Mouse (Mus musculus) lung, postnatal 10 days (tissue): ENCODE data around the gene Lat2.

Source experiments
- DNase-seq: peaks from one replicate; pipeline ENCODE4 v3.0.0; 2021

The Lat2 gene

DNA sequence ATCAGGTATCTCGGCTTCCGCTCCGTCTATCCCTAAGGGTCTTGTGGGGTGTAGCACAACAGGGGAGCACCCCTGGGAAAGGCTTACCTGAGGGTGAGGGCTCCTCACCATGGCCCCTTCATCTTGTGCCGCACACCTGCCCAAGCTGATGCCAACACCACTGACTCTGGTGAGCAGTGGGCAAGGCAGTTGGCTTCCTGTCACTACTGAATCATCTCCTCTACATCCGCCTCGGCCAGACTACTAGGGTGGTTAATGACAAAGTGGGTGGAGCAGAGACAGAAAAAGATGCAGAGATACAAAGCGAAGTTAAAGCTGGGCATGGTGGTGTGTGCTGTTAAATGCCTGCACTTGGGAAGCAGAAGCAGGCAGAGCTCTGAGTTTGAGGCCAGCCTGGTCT, at the start of gene Lat2:
Lat2 (minus strand) TSS at position 224 of the 400 bp plus-strand sequence.
- DNase-seq, result no peak

DNA sequence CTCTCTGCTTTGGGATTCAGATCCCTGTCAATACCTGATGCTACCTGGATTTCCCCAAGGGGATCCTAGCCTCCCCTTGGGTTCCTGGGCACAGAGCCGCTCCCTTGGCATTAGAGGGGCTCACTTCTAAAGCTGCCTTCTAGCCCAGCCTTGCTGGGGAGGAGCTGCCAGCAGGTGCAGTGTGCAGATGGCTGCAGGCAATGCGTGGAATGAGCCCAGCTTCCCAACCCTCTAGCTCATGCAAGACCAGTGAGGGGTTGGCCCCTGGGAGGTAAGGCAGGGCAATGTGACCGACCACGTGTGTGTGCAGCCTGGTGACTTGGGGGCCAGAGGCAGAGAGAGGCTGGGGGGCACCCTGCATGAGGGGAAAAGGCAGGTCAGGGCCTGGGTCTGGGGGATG, 41.9 kb upstream of the Lat2 start:
- DNase-seq, result no peak

DNA sequence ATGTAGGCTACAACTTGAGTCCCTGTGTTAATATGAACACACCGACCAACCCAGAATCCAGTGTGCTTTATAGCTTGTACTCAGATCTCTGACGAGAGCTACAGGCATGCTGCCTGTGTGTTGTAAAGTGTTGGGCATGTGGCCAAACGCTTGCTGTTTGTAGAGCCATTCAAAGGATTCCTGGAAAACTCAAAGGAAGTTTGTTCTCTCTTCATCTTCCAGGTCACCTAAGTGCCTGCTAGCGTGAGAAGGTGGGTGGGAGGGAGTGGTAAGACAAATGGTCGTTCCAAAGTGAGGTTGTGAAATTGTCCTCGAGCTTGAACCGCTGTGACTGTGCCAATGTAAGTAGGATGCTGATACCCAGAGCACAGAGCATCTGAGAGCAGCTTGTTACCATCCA, 37.2 kb upstream of the Lat2 start:
- peak; percentile 83 for DNase-seq

DNA sequence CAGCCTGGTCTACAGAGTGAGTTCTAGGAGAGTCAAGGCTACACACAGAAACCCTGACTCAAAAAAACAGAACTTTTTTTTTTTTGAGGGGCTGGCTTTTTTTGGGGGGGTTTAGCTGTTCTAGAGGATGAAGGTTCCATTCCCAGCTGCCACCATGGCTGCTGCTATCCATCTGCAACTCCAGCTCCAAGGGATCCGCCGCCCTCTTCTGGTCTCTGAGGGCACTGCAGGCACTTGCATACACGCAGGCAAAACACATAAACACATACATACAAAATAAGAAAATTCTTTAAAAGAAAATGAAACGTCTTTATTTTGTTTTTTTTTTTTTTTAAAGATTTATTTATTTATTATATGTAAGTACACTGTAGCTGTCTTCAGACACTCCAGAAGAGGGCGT, 36.1 kb upstream of the Lat2 start:
- DNase-seq, result peak; percentile 77

DNA sequence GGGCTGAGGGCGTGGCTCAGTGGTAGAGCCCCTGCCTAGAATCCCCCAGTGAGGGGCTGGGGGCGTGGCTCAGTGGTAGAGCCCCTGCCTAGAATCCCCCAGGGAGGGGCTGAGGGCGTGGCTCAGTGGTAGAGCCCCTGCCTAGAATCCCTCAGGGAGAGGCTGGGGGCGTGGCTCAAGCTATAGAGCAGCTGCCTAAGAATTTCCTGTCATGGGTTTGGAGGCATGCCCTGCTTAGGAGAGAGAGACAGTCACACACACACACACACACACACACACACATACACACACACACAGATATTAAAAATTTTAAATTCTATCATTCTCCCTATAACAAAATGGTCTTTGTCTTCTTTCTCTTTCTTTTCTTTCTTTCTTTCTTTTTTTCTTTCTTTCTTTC, 34.2 kb upstream of the Lat2 start:
- peak; percentile 54 for DNase-seq

DNA sequence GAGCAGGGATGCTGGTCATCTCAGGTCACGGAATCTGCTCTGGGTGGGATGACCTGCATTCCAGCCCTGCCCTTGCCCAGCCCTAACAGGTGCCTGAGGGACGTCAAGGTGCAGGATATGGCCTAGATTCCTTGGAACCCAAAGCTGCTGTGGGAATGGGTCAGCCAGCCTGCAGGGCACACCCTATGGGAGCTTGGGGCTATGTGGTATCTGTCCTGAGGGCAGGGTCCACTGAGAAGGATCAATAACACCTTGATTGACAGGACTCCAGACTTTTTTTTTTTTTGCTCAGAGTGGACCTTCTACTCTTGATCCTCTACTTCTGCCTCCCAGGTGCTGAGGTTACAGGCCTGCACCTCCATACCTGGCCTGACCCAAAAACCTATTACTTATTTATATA, 32.6 kb upstream of the Lat2 start:
- DNase-seq, result no peak

DNA sequence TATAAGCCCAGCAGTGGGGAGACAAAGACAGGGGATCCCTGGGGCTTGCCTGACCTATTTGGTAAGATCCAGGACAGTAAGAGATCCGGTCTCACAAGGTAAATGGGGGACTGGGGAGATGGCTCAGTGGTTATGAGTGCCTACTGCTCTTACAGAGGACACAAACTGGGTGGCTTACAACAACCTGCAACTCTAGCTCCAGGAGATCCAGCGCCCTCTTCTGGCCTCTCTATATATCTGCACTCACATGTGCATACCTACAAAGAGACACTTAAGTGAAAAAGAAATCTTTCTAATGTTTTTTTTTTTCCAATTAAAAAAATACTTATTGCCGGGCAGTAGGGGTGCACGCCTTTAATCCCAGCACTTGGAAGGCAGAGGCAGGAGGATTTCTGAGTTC, 31.6 kb upstream of the Lat2 start:
- DNase-seq, result no peak

DNA sequence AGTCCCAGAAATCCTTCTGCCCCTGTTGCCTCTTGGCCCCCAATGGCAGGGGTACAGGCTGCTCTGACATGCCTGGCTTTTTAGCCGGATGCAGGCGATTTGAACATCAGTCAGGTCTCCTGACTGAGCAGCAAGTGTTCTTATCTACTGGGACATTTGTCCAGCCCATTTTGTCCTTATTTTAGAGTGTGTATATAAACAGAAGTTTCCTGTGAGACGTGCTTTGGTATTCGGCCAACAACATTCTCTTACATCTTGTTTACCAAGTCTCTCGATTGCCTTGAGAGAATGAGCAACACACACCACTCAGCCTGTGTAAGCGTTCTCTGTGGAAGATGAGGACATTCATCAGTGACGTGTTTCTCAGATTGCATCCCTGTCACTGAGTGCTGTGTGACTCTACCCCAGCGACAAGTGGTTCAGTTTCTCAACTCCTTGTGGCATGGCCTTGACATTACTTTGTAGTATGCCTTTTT, 29.9 kb upstream of the Lat2 start:
- DNase-seq, result peak; percentile 93

DNA sequence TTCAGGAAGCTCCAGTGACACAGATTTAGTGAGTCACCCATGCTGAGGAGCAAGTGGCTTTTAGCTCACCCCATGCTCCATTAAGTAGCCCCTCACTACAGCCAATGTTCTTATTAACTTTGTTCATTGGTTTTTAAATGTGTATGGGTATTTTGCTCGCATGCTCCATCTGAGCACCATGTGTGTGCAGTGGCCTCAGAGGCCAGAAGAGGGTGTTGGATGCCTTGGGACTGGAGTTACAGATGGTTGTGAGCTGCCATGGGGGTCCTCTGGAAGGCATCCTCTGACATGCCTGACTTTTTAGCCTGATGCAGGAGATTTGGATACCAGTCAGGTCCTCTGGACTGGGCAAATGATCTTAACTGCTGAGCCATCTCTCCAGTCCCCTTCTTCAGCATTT, 29.3 kb upstream of the Lat2 start:
- peak; percentile 48 for DNase-seq

DNA sequence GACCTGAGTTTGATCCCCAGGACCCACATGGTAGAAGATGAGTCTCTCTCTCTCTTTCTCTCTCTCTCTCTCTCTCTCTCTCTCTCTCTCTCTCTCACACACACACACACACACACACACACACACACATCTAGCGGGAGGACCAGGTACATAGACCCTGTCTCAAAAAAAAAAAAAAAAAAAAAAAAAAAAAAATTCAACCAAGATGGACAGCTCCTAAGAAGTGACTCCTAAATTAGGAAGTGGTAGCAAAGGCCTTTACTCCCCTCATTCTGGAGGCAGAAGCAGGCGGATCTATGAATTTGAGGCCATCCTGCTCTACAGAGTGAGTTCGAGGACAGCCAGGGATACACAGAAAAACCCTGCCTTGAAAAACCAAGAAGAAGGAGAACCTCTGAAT, 25.5 kb upstream of the Lat2 start:
- DNase-seq, result no peak

DNA sequence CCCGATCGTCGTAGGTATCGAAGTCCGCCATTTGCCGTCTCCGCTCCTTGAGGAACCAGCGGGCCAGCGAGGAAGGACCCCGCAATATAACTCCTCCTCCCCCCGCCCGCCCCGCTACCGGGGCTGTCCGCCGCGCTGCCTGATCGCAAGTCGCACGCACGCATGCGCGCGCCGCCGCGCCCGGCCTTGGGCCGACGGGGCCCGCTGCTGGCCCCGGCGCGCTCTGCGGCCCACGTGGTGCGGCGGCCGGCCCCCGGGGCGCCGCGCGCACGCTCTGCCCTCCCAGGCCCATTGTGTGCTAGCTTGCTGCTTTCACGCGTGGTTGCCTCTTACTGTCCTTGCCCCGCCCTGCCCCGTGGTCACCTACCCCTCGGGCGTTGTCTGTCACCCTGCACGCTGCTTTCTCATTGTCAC, 24.5 kb upstream of the Lat2 start, which contains the start of gene Eif4h:
Eif4h (minus strand) TSS at position 222 of the 414 bp plus-strand sequence.
- DNase-seq, result peak; percentile 98

DNA sequence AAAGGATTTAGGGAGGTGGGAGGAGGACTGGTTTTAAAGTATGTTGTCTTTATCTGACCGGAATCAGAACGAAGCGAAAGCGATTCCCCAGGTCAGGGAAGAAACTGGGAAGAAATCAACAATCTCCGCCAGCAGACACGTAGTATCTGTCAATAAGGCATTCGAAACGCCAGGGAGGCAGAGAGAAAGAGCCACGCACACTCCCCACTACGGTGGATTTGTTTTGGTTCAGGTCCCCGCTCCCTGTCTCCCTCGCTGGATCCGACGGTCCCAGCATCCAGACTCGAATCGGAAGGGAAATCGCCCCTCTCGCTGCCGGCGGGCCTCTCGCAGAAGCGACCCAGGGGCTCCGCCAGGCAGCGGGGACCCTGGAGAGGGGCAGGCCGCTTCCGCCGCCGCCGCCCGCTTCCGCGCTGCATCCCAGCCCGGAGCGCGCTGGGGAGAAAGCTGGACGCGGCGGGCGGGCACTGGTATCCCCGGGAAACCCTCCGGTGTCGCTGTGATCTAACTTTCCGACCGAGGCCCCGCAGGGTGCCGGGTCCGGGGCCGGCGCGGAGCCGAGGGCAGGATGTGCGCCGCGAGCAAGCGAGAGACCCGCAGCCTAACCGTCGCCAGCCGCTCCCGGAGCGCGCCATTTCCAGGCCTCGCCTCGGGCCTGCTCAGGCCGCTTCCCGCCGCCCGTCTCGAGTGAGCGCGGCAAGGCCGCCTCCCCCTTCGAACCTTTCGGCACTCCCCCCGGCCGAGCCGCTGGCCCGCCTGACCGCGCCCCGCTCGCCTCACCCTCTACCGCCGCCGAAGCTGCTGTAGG, 23.8 kb upstream of the Lat2 start:
- no peak for DNase-seq

DNA sequence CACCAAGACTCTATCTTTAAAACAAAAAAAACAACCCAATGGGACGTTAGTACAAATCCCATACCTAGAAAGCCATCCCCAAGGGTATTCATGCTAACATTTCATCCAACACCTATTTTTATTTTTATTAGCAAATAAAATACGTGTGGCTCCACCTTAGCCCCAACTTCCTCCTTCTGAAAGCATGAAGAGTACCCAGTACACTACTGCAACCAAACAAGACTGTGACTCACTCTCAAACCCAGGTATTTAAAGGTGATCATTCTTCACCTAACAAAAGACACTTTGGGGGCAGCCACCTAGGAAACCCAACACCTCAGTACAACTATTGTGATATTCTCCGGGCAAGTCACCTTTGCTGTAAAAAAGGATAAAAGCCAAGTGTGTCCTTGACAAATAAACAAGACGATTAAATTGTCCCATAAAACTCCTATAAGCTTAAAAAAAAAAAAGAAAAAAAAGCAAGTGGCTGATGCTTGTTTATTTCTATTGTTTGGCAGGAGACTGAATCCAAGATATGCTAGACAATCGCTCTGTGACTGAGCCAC, 23.1 kb upstream of the Lat2 start:
- no peak for DNase-seq

DNA sequence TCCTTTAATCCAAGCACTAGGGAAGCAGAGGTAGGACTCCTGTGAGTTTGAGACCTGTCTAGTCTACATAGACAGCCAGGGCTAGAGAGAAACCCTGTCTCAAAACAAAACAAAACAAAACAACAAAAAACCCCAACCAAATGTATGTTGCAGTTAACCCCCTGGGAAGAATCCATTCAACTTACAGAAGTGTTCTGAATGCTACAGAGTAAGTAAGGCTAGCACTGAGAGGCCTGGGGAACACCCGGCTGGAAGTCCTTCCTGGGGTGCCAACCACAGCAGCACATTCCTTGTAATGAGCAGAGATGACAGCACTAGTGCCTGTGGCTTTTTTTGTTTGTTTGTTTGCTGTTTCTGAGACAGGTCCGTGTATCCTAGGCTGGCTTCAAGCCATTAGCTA, 18.0 kb upstream of the Lat2 start:
- DNase-seq, result no peak

DNA sequence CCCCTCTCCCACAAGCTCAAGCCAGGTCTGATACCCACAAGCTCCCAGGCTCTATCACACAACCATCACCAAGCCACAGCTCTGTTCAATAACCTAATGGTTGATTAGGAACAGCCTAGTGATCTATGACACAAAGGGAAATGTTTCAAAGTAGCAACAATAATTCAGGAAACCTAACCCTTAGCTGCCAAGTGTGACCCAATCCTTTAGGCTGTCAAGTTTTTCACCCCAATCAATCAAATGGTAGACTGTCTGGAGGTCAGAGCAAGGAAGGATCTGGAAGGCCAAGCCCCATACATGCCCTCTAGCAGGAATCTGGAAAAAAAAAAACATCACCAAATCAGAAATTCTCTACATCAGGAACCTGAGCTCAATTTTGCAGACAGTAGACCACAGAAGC, 16.0 kb upstream of the Lat2 start:
- no peak for DNase-seq

DNA sequence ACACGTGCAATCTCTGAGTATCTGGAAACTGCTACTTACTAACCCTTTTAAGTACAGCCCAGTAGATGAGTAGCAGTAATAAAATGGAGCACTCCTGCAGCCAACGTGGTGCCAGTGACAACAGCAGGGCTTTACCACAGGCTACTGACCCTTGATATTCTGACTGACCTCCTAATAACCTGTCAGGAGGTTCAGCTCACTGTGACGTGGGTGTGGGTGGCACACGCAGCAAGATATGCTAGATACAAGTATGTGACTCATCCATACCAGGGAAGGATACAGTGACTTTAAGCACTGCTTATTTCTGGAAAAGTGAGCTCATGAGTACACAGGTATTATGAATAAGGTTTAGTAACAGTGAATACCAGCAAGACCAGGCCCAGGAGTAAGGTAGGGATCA, 14.7 kb upstream of the Lat2 start:
- DNase-seq, result no peak

DNA sequence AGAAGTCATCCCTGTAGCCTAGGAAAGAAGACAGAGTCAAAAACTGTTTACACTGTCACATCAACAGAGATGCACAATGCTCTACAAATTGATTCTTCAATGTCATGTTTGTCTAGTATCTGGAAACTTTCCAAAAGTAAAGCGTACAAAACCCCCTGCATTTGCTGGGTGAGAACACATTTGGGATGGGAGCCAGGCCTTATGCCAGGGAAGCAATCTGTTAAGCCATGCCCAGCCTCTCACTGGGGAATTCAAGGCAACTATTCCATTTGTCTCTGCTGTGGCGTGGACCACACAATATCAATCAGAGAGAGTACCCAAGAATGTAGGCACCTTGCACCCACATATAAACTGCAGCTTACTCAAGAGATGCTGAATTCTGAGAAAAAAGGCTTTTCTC, 7.2 kb upstream of the Lat2 start:
- no peak for DNase-seq

DNA sequence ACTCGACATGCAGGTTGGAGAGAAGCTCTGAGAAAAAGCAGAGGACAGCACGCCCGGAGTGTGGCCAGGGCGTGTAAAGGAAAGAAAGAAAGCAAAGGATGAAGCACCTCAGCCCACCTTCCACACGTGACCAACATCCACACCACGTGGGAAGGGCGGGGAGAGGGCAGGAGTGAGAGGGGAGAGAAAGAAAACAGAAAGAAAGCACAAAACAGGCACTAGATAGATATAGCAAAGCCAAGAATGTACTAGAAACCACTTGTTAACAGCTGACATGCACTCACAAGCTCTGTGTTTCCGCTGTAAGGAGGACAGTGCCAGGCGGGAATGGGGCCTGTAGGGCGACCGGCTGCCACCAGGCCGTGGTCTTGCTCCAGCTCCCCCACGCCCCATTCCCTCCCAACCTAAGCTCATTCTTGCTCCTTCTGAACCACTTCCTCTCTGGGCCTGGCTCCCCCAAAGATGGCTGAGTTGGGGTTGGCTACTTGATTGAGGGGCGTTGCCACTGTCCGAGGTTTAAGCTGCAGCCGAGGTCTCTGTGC, 6.3 kb upstream of the Lat2 start:
- no peak for DNase-seq

DNA sequence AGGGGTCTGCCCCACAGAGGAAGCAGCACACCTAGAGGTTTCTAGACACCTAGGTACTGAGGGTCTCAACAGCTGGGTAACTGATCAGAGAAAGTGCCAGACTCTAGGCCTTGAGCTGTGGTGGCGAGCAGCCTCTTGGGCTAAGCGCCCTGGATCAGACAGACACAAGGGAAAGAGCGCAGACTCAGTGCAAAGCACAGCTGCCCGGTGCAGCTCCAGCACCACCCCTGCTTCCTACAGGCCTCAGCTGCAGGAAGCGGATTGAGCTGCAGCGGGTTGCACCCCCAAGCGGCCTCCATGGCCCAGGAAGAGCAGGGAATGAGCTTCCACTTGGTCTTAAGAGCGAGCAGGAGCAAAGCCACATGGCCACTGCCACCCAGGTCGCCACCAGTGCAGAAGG, 5.6 kb upstream of the Lat2 start:
- no peak for DNase-seq

DNA sequence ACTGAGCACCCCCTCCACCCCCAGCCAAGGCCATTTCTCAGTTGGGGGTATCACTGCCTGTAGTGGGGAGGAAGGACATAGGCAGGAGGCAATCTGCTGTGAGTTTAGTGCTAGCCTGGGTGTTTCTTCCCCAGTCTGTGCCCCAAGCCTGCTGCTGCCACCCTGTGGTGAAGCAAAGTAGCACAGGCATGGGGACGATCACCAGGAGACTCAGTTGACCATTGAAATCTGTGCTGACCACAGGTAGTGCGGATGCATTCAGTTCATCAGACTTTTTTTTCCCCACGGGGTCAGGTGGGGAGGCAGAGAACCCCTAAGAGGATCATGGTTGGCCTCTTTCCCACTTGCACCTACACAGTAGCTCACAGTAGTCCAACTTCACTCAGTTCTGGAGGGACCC, 2.2 kb upstream of the Lat2 start:
- peak; percentile 82 for DNase-seq

DNA sequence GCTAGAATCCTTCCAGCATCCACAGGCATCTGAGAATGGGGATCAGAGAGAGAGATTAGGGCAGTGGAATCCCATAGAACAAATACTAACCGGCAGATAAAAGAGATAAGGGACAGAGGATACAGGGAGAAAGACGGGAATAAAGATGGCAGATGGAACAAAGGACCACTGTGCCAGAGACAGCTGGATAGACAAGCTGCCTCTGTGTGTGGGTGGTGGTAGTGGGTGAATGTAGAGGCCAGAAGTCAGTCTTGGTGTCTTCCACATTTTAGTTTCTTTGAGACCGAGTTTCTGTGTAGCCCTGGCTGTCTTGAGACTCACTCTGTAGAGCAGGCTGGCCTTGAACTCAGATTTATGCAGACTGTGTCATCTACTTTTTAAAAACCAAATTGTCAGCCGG, 955 bp upstream of the Lat2 start:
- no peak for DNase-seq

DNA sequence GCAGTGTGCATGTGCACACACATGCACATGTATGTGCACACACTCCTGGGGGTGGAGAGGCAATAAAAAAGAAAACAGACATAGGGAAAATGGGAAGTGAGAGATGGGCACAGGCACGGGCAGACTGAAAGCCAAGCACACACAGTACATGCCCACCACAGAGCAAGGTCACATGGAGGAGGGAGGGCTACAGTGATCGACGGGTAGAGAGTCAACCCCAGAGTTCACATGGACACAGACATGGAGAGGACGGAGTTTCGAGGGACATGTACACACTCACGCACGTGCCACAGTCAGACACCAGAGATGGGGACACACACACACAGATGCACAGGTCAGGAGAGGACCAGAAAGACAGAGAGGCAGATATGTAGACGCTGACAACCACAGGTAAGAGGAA, 555 bp upstream of the Lat2 start:
- DNase-seq, result no peak

DNA sequence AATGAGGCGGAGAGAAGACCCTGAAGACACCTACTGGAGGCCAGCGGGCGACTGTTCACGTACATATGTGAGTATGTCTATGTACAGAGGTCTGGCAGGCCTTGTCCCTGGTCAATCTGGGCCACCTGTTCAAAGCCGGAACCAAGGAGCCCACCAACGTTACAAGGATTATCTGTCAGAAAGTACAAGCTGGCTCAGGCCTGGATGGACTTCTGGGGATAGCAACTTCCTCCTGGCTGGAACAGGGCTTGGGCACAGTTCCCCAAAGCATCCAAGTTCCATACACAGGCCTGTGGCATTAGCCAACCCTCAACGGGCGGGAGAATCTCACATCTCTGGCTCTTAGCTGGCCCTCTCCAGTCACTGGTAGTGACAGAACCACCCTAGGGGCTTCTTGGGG, 529 bp downstream of the Lat2 start:
- DNase-seq, result no peak

DNA sequence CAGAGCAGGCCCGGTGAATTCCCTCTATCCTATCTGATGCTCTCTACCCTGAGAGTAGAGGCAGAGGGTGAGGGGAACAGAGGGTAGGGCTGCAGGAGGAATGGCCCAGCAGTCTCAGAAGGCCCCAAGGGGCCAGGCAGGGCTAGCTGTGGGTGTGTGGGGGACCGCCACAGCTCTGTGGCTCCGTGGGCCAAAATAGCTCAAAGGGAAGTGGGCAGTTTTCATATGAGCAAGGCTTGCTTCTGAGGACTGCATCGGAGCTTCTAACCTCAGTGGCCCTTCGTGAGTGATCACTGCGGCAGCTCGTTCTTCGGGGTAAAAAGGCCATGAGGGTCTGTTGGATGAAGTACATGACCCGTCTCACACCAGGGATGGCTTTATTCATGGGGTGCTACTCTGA, 1.1 kb downstream of the Lat2 start:
- no peak for DNase-seq
